Mouse (Mus musculus) liver, embryonic 15.5 days (tissue): ENCODE results near the gene Rin3. TPM values are rescaled to one million over a fixed set of nuclear protein-coding genes. Genes with fewer than 3 reads are reported as not detected.

Experiments used
- ATAC-seq: fragments of 200-750 bp; cut with Nextera tagmentation; 2 replicates; pipeline ENCODE4 v1.8.0; 2017; ENCODE audit warnings: moderate number of reproducible peaks, mild to moderate bottlenecking, moderate library complexity; ENCODE audit not compliant: insufficient read depth
- H3K27ac ChIP-seq: fragments of 300-500 bp; sonication (generic); replicated peaks from 2 replicates; pipeline ENCODE4 v1.5.1; 2015; ENCODE audit warnings: mild to moderate bottlenecking, inconsistent platforms
- H3K27me3 ChIP-seq: fragments of 300-500 bp; sonication (generic); 2 replicates; pipeline ENCODE4 v1.6.1; 2015; ENCODE audit warnings: mild to moderate bottlenecking, inconsistent platforms
- H3K36me3 ChIP-seq: fragments of 300-500 bp; sonication (generic); replicated peaks from 2 replicates; pipeline ENCODE4 v1.6.1; 2015; ENCODE audit warnings: moderate library complexity, mild to moderate bottlenecking, inconsistent platforms
- H3K4me1 ChIP-seq: fragments of 300-500 bp; sonication (generic); replicated peaks from 2 replicates; pipeline ENCODE4 v1.6.1; 2015; ENCODE audit warnings: inconsistent platforms
- H3K4me2 ChIP-seq: fragments of 300-500 bp; sonication (generic); 2 replicates; pipeline ENCODE4 v1.6.1; 2015; ENCODE audit warnings: moderate library complexity, mild to moderate bottlenecking, inconsistent platforms
- H3K4me3 ChIP-seq: fragments of 300-500 bp; sonication (generic); replicated peaks from 2 replicates; pipeline ENCODE4 v1.5.1; 2015; ENCODE audit warnings: mild to moderate bottlenecking, inconsistent platforms
- H3K9ac ChIP-seq: fragments of 300-500 bp; sonication (generic); 2 replicates; pipeline ENCODE4 v1.6.1; 2015; ENCODE audit warnings: moderate library complexity, mild to moderate bottlenecking, inconsistent platforms
- H3K9me3 ChIP-seq: fragments of 300-500 bp; sonication (generic); replicated peaks from 2 replicates; pipeline ENCODE4 v1.6.1; 2016; ENCODE audit warnings: inconsistent platforms
- WGBS: fragments of 180-500 bp; shearing (Covaris S2); methylation state at CpG from one replicate; pipeline ENCODE4 v1.1.7; 2015; ENCODE audit warnings: mixed read lengths; ENCODE audit not compliant: insufficient replicate concordance; 5-methylcytosine and 5-hydroxymethylcytosine counted together
- polyA plus RNA-seq: library from polyadenylated mRNA; unstranded; fragments of >200 nt; fragmentation: Nextera tagmentation; extraction: Ambion mirVana; gene quantifications from 2 replicates; pipeline ENCODE4 v1.2.1, GENCODE M21; 2015

Gene Rin3
- polyA plus RNA-seq, 1 experiment from 2014 or later: 8.1 TPM

GRCm38 (mm10) chr12:102413171-102413570 lies 130.3 kb downstream of the Rin3 start:
- Histone ChIP-seq H3K4me2 (no peak overlapping the region), H3K36me3 (no peaks in the 10 kb centered on the region), H3K27me3 (no peaks in the 10 kb centered on the region), H3K27ac (no peak overlapping the region), H3K4me1 (no peaks in the 10 kb centered on the region), H3K9me3 (no peaks in the 10 kb centered on the region), H3K4me3 (no peak overlapping the region), H3K9ac (no peak overlapping the region)
- no peak for ATAC-seq
- WGBS: 80% methylated on average over 13 of the region's 13 CpGs

- peaks cover 7% of the 10 kb centered on the region for H3K4me1 ChIP-seq
- ATAC-seq: no peak
- no peak overlapping the region for H3K4me2 ChIP-seq
- H3K27me3 ChIP-seq: no peaks in the 10 kb centered on the region
- H3K27ac ChIP-seq: no peak overlapping the region
- H3K36me3 ChIP-seq: no peaks in the 10 kb centered on the region
- no peak overlapping the region for H3K9ac ChIP-seq
- WGBS: 65% methylated on average over 6 of the region's 6 CpGs
- H3K9me3 ChIP-seq: no peaks in the 10 kb centered on the region
- no peak overlapping the region for H3K4me3 ChIP-seq
Measured at GRCm38 (mm10) chr12:102414686-102415085, 131.8 kb downstream of the Rin3 start.

GRCm38 (mm10) chr12:102416391-102416837 lies 133.6 kb downstream of the Rin3 start:
- H3K36me3 ChIP-seq: no peaks in the 10 kb centered on the region
- peaks cover 20% of the 10 kb centered on the region for H3K4me1 ChIP-seq
- H3K27ac ChIP-seq: no peak overlapping the region
- H3K9me3 ChIP-seq: no peaks in the 10 kb centered on the region
- H3K4me2 ChIP-seq: no peak overlapping the region
- no peak overlapping the region for H3K9ac ChIP-seq
- no peak overlapping the region for H3K4me3 ChIP-seq
- 0 out of 2 replicates have a peak, but pooled peaks have one; percentile 27 for ATAC-seq
- H3K27me3 ChIP-seq: no peaks in the 10 kb centered on the region
- WGBS: 47% methylated on average over 7 of the region's 7 CpGs

GRCm38 (mm10) chr12:102416955-102417510 lies 134.2 kb downstream of the Rin3 start:
- Histone ChIP-seq H3K36me3 (no peaks in the 10 kb centered on the region), H3K27ac (no peak overlapping the region), H3K4me1 (peaks cover 25% of the 10 kb centered on the region), H3K27me3 (no peaks in the 10 kb centered on the region), H3K9me3 (no peaks in the 10 kb centered on the region), H3K4me2 (no peak overlapping the region), H3K4me3 (no peak overlapping the region), H3K9ac (no peak overlapping the region)
- ATAC-seq: no peak
- 65% methylated on average over 7 of the region's 7 CpGs for WGBS

GRCm38 (mm10) chr12:102417701-102418100 lies 134.9 kb downstream of the Rin3 start:
- no peak for ATAC-seq
- Histone ChIP-seq H3K4me3 (no peak overlapping the region), H3K36me3 (no peaks in the 10 kb centered on the region), H3K9me3 (no peaks in the 10 kb centered on the region), H3K27me3 (no peaks in the 10 kb centered on the region), H3K4me2 (no peak overlapping the region), H3K27ac (no peak overlapping the region), H3K4me1 (peaks cover 25% of the 10 kb centered on the region), H3K9ac (no peak overlapping the region)
- WGBS: 58% methylated on average over 6 of the region's 6 CpGs

GRCm38 (mm10) chr12:102419544-102419943 lies 136.7 kb downstream of the Rin3 start:
- 37% methylated on average over 3 of the region's 3 CpGs for WGBS
- Histone ChIP-seq H3K36me3 (no peaks in the 10 kb centered on the region), H3K27ac (no peak overlapping the region), H3K4me3 (no peak overlapping the region), H3K27me3 (no peaks in the 10 kb centered on the region), H3K4me1 (peaks cover 27% of the 10 kb centered on the region), H3K9me3 (no peaks in the 10 kb centered on the region), H3K4me2 (no peak overlapping the region), H3K9ac (no peak overlapping the region)
- no peak for ATAC-seq

GRCm38 (mm10) chr12:102420168-102420890 lies 137.5 kb downstream of the Rin3 start:
- no peaks in the 10 kb centered on the region for H3K27me3 ChIP-seq
- 32% methylated on average over 10 of the region's 10 CpGs for WGBS
- peaks cover 31% of the 10 kb centered on the region for H3K4me1 ChIP-seq
- H3K9ac ChIP-seq: no peak overlapping the region
- no peak overlapping the region for H3K4me3 ChIP-seq
- H3K36me3 ChIP-seq: no peaks in the 10 kb centered on the region
- H3K9me3 ChIP-seq: no peaks in the 10 kb centered on the region
- H3K27ac ChIP-seq: peak overlapping the region; percentile 14; the same call in 1 of the 2 replicates
- ATAC-seq: peak; percentile 82
- no peak overlapping the region; the same call in 1 of the 2 replicates for H3K4me2 ChIP-seq

- no peaks in the 10 kb centered on the region for H3K27me3 ChIP-seq
- no peak overlapping the region for H3K27ac ChIP-seq
- peaks cover 37% of the 10 kb centered on the region for H3K4me1 ChIP-seq
- 78% methylated on average over 6 of the region's 6 CpGs for WGBS
- no peak for ATAC-seq
- no peak overlapping the region for H3K4me3 ChIP-seq
- H3K9ac ChIP-seq: no peak overlapping the region
- H3K9me3 ChIP-seq: no peaks in the 10 kb centered on the region
- H3K36me3 ChIP-seq: no peaks in the 10 kb centered on the region
- no peak overlapping the region for H3K4me2 ChIP-seq
Measured at GRCm38 (mm10) chr12:102422065-102422464, 139.2 kb downstream of the Rin3 start.

- no peak overlapping the region for H3K4me3 ChIP-seq
- ATAC-seq: no peak
- no peak overlapping the region for H3K9ac ChIP-seq
- H3K27ac ChIP-seq: no peak overlapping the region
- H3K9me3 ChIP-seq: no peaks in the 10 kb centered on the region
- no peak overlapping the region for H3K4me2 ChIP-seq
- no peaks in the 10 kb centered on the region for H3K27me3 ChIP-seq
- 66% methylated on average over 11 of the region's 11 CpGs for WGBS
- H3K36me3 ChIP-seq: no peaks in the 10 kb centered on the region
- peaks cover 37% of the 10 kb centered on the region for H3K4me1 ChIP-seq
Measured at GRCm38 (mm10) chr12:102422623-102423320, 139.9 kb downstream of the Rin3 start.

GRCm38 (mm10) chr12:102423625-102424024 lies 140.8 kb downstream of the Rin3 start:
- Histone ChIP-seq H3K27ac (no peak overlapping the region), H3K9me3 (no peaks in the 10 kb centered on the region), H3K27me3 (no peaks in the 10 kb centered on the region), H3K4me1 (peaks cover 34% of the 10 kb centered on the region), H3K9ac (no peak overlapping the region), H3K4me3 (no peak overlapping the region), H3K36me3 (no peaks in the 10 kb centered on the region), H3K4me2 (no peak overlapping the region)
- WGBS: 80% methylated on average over 8 of the region's 8 CpGs
- ATAC-seq: no peak

GRCm38 (mm10) chr12:102424456-102424855 lies 141.6 kb downstream of the Rin3 start:
- no peaks in the 10 kb centered on the region for H3K36me3 ChIP-seq
- H3K27me3 ChIP-seq: no peaks in the 10 kb centered on the region
- no peak overlapping the region for H3K9ac ChIP-seq
- H3K4me2 ChIP-seq: no peak overlapping the region
- ATAC-seq: no peak
- H3K9me3 ChIP-seq: no peaks in the 10 kb centered on the region
- 47% methylated on average over 2 of the region's 2 CpGs for WGBS
- H3K27ac ChIP-seq: no peak overlapping the region
- H3K4me1 ChIP-seq: peaks cover 32% of the 10 kb centered on the region
- H3K4me3 ChIP-seq: no peak overlapping the region
